Mouse (Mus musculus) embryonic facial prominence, embryonic 10.5 days (tissue): Measurements from ENCODE around the gene Ahnak. TPM values are rescaled to one million over a fixed set of nuclear protein-coding genes. Genes with fewer than 3 reads are reported as not detected.

Experiments
- DNase-seq: peaks from one replicate; pipeline ENCODE4 v3.0.0-alpha.2; 2017; ENCODE audit warnings: low spot score
- H3K27ac ChIP-seq: fragments of 300-500 bp; sonication (generic); replicated peaks from 2 replicates; pipeline ENCODE4 v1.5.1; 2016; ENCODE audit warnings: mild to moderate bottlenecking
- H3K27me3 ChIP-seq: fragments of 300-500 bp; sonication (generic); replicated peaks from 2 replicates; pipeline ENCODE4 v1.6.1; 2016; ENCODE audit warnings: low read depth, mild to moderate bottlenecking; ENCODE audit not compliant: poor library complexity, severe bottlenecking
- H3K36me3 ChIP-seq: fragments of 300-500 bp; sonication (generic); replicated peaks from 2 replicates; pipeline ENCODE4 v1.6.1; 2016; ENCODE audit warnings: mild to moderate bottlenecking, moderate library complexity
- H3K4me1 ChIP-seq: fragments of 300-500 bp; sonication (generic); 2 replicates; pipeline ENCODE4 v1.6.1; 2016
- H3K4me3 ChIP-seq: fragments of 300-500 bp; sonication (generic); 2 replicates; pipeline ENCODE4 v1.5.1; 2016; ENCODE audit warnings: mild to moderate bottlenecking, moderate library complexity
- H3K9me3 ChIP-seq: fragments of 300-500 bp; sonication (generic); 2 replicates; pipeline ENCODE4 v1.6.1; 2016; ENCODE audit warnings: mild to moderate bottlenecking
- WGBS: fragments of 180-500 bp; shearing (Covaris S2); methylation state at CpG from one replicate; pipeline ENCODE4 v1.1.7; 2016; 5-methylcytosine and 5-hydroxymethylcytosine counted together
- polyA plus RNA-seq: library from polyadenylated mRNA; unstranded; fragments of >200 nt; fragmentation: Nextera tagmentation; extraction: Ambion mirVana; gene quantifications from 2 replicates; pipeline ENCODE4 v1.2.1, GENCODE M21; 2016

The Ahnak gene
- 9.3 and 10.0 TPM in 2 replicates for polyA plus RNA-seq

DNA sequence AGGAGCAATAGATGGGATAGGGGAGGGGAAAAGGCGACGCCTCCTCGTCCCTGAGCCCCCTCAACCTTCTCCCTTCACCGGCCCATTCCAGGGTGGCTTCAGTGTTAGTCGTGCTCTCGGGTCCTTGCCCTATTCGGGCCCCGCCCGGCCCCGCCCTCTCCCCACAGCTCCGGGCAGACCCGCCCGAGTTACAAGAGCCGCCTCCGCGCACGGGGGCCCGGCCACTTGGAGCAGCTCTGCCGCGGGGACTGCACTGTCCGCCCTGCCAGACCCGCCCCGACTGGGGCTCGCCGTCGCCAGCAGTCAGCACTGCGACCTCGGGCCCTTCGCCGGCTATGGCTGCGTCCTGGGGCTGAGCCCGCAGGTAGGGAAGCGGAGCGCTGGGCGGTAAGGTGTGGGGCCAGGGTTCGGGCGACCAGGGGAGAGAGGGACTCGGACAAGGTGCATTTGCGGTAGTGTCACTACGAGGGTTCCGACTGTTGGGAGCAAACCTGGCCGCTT lies at the start of gene Ahnak:
Gene Ahnak (plus strand): TSS at position 219 of the 501 bp plus-strand sequence.
- Histone ChIP-seq H3K27ac (peak within 1 kb of the TSS; percentile 88), H3K36me3 (no peaks in the 10 kb centered on the region), H3K4me1 (peaks cover 73% of the 10 kb centered on the region), H3K4me3 (peak within 1 kb of the TSS; percentile 79), H3K27me3 (peaks cover 47% of the 10 kb centered on the region), H3K9me3 (no peaks in the 10 kb centered on the region)
- peak; percentile 81 for DNase-seq
- 0% methylated on average over 42 of the region's 42 CpGs for WGBS

DNA sequence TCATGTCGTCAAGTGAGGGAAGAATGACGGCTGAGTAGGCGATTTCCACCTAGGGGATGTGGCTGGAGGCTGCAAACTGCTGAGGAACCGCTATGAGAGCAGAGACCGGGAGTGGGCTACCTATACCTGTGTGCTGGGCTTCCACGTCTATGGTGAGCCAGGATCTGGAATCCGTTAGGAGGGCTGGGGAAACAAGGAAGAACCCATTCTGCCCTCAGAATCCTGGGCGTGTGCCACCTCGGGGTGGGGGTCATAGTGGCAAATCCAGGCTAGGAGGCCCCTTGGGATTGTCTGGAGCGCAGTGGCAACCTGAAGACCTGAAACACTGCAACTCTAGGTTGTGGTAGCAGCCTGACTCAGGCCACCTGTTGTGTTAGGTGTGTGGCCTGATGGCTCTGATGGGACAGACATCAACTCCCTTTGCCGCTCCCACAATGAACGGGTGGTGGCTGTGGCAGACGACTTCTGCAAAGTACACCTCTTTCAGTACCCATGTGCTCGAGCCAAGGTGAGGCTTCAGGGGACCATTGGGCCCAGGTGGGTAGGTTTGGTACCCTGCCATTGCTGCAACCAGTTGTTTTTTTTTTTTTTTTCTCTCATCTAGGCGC lies 48.5 kb upstream of the Ahnak start:
- peak overlapping the region; percentile 99 for H3K27ac ChIP-seq
- 79% methylated on average over 15 of the region's 15 CpGs for WGBS
- no peak for DNase-seq

DNA sequence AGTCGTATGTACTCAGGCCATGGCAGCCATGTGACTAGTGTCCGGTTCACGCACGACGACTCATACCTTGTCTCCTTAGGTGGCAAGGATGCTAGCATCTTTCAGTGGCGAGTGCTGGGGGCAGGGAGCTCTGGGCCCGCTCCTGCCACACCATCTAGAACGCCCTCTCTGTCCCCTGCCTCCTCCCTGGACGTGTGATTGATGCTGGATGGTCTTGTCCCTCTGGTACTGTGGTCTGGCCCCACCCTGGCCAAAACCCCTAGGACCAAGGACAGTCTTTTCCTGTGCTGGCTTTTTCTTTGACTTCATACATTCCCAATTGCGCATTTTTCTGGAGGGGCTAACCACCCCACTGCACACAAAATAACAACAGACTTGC lies 48.0 kb upstream of the Ahnak start:
- Histone ChIP-seq H3K4me1 (peaks cover 38% of the 10 kb centered on the region), H3K36me3 (peaks cover 74% of the 10 kb centered on the region), H3K4me3 (peak overlapping the region; percentile 97), H3K27me3 (no peaks in the 10 kb centered on the region), H3K27ac (peak overlapping the region; percentile 99), H3K9me3 (no peaks in the 10 kb centered on the region)
- 46% methylated on average over 10 of the region's 10 CpGs for WGBS
- no peak for DNase-seq

More for the DNA sequence above, 48.5 kb upstream of the Ahnak start:
- no peaks in the 10 kb centered on the region for H3K27me3 ChIP-seq
- no peaks in the 10 kb centered on the region for H3K9me3 ChIP-seq
- H3K4me3 ChIP-seq: peak overlapping the region; percentile 97
- H3K36me3 ChIP-seq: peaks cover 74% of the 10 kb centered on the region
- H3K4me1 ChIP-seq: peaks cover 38% of the 10 kb centered on the region

DNA sequence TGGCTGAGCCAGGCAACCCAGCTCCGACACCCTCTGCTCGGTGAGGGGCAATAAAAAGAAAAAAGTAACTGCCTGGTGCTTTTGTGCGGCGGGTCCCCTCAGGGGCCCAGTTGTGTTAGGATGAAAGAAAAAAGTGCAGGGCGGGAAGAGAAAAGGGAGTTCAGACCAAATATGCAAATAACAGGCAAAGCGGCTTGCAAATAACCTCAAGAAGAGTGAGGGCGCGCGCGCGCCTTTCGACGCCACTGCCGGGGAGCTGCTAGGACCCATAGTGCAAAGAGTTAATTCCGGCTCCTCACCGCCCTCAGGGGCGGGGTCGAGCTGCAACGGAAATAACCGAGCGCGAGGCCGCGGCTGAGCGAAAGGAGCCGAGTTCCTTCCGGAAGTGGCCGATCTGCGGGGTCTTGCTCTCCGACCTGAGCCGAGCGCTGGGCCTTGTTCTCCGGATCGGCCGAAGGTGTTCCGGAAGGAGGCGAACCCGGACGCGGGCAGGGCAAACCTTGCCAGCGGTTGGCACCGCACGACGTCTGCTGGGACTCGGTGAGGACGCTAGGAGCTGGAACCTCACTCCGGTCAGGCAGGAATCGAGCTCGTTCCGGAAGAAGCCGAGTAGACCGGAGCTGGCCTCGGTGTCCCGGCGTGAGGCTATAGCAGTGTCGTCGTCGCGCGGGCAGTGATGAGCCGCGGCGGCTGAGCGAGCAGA lies 47.4 kb upstream of the Ahnak start, which contains the start of gene Mta2:
Gene Mta2 (plus strand): TSS at position 361 of the 703 bp plus-strand sequence.
- Histone ChIP-seq H3K4me3 (peak within 1 kb of the TSS; percentile 97), H3K4me1 (peaks cover 38% of the 10 kb centered on the region), H3K27ac (peak within 1 kb of the TSS; percentile 99), H3K36me3 (peaks cover 74% of the 10 kb centered on the region), H3K27me3 (no peaks in the 10 kb centered on the region), H3K9me3 (no peaks in the 10 kb centered on the region)
- DNase-seq: peak; percentile 99
- under 1% methylated on average over 64 of the region's 64 CpGs for WGBS

DNA sequence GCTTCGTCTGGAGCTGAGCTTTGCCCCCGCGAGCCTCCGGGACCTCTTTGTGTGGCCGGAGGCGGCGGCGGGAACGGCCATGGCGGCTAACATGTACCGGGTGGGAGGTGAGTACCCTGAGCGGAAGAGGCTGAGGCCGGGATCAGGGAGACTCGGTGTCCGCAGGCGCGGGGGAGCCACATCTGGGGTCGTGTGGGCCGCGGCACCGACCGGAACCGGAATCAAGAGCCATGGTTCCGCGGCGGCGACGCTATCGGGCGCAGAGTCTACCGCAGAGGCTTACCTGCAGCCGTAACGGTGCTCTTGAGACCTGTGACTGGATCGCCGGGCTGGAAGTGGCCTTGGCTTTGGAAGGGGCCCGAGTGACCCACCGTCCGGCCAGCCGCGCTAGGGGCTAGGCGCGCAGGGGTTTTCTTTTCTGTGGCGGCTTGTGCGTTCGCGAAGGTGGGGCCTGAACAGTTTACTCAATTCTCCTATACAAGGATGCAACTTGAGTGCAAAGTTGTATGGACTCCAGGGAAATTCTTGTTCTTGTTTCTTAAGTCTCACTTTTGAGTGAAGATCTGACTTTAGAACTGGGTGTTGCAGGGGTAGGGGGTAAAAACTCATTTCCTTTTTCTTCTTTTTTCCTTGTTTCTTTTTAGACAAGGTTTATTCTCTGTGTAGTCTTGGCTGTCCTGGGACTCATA lies 46.7 kb upstream of the Ahnak start:
- H3K36me3 ChIP-seq: peaks cover 74% of the 10 kb centered on the region
- DNase-seq: peak; percentile 74
- H3K27me3 ChIP-seq: no peaks in the 10 kb centered on the region
- H3K4me1 ChIP-seq: peaks cover 38% of the 10 kb centered on the region
- under 1% methylated on average over 46 of the region's 46 CpGs for WGBS
- H3K4me3 ChIP-seq: peak overlapping the region; percentile 97
- no peaks in the 10 kb centered on the region for H3K9me3 ChIP-seq
- H3K27ac ChIP-seq: peak overlapping the region; percentile 99

DNA sequence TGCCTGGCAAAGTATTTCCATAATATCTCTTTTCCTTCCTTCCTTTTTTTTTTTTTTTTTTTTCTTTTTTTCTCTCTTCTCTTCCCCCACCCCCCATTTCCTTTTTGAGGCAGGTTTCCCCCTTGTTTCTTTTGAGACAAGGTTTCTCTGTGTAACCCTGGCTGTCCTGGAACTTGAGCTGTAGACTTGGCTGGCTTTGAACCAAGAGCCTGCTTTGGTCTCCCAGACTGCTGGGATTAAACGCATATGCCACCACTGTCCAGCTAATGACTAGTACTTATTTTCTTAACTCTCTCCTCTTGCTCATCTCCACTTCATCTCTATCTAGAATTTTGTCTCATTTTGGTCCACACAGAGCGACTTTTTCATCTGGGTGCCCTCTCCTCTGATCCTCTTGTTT lies 46.0 kb upstream of the Ahnak start:
- Histone ChIP-seq H3K27me3 (no peaks in the 10 kb centered on the region), H3K27ac (peak overlapping the region; percentile 99), H3K9me3 (no peaks in the 10 kb centered on the region), H3K4me3 (peak overlapping the region; percentile 97), H3K36me3 (peaks cover 74% of the 10 kb centered on the region), H3K4me1 (peaks cover 38% of the 10 kb centered on the region)
- DNase-seq: no peak
- WGBS: 76% methylated on average over 2 of the region's 2 CpGs

DNA sequence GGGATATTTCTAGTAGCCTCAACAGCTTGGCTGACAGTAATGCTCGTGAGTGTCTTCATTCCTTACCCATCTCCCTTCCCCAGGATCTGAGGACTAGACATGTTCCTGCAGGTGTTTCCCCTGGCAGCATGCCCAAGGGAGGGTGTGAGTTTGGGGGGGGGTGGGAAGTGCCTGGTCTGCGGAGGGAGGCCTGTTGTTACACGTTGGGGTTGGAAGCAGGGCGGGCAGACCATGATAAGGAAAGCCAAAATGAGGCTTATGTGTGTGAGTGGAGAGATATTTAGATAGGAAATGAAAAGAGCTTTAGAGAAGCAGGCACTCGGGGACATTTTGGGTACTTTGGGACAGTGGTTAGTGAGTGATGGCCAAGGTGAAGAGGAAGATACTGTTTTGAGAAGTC lies 45.0 kb upstream of the Ahnak start:
- Histone ChIP-seq H3K27ac (peak overlapping the region; percentile 21), H3K27me3 (no peaks in the 10 kb centered on the region), H3K36me3 (peaks cover 74% of the 10 kb centered on the region), H3K4me1 (peaks cover 38% of the 10 kb centered on the region), H3K4me3 (peak overlapping the region; percentile 97), H3K9me3 (no peaks in the 10 kb centered on the region)
- WGBS: 76% methylated on average over 5 of the region's 5 CpGs
- peak; percentile 35 for DNase-seq

DNA sequence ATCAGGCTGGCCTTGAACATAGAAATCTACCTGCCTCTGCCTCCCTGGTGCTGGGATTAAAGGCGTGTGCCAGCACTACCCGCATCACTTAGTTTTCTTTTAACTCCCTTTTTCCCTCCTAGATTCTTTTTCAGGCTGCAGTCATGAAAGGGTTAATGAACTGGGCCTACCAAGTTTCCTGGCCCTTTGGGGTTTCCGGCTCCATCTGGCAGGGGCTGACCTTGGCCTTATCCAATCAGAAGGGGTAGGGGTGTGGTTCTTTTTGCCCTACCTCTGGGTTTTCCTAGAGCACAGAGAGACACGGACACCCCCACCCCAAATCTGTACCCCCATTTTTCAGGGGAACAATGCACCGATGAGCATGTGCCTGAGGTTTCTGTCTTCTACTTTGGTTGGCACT lies 44.3 kb upstream of the Ahnak start:
- peaks cover 38% of the 10 kb centered on the region for H3K4me1 ChIP-seq
- H3K27me3 ChIP-seq: no peaks in the 10 kb centered on the region
- no peaks in the 10 kb centered on the region for H3K9me3 ChIP-seq
- H3K36me3 ChIP-seq: peaks cover 75% of the 10 kb centered on the region
- peak; percentile 85 for DNase-seq
- 48% methylated on average over 5 of the region's 5 CpGs for WGBS
- H3K27ac ChIP-seq: peak overlapping the region; percentile 51
- peak overlapping the region; percentile 97 for H3K4me3 ChIP-seq

DNA sequence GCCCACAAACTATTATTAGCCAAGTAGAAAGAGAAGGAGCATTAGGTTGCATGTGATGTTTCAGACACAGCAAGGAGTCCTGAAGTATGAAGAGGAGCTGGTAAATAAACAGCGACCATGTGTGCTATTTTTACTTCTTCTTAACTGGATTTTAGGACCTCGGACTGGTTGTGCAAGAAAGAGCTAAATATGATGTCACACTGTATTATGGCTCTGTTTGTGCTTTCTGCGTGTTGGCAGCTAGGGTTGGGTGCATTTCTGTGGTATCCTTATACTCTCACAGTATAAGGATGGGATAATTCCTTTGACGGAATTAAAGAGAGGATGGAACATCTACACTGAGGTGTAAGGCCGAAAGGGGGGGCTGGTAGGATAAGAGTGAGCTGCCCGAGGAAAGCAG lies 43.8 kb upstream of the Ahnak start:
- no peak for DNase-seq
- Histone ChIP-seq H3K27ac (peak overlapping the region; percentile 51; the same call in 1 of the 2 replicates), H3K4me3 (peak overlapping the region; percentile 97), H3K4me1 (peaks cover 36% of the 10 kb centered on the region), H3K36me3 (peaks cover 77% of the 10 kb centered on the region), H3K27me3 (no peaks in the 10 kb centered on the region), H3K9me3 (no peaks in the 10 kb centered on the region)
- 90% methylated on average over 6 of the region's 6 CpGs for WGBS

DNA sequence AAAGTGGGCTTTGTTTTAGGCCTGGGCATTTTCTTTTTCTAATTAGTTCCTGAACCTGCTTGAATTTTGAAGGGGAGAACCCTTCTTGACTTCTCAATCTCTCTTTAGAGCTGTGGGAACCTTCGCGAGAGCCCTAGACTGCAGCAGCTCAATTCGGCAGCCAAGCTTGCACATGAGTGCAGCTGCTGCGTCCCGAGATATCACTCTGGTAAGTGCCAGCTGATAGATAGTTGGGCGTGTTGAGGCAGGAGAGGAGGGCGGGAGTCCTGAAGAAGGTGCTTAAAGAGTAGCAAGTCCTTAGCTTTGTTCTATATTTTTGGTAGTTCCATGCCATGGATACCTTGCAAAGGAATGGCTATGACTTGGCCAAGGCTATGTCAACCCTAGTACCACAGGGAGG lies 42.2 kb upstream of the Ahnak start:
- DNase-seq: no peak
- no peak overlapping the region for H3K4me3 ChIP-seq
- 94% methylated on average over 7 of the region's 7 CpGs for WGBS
- H3K9me3 ChIP-seq: no peaks in the 10 kb centered on the region
- peaks cover 88% of the 10 kb centered on the region for H3K36me3 ChIP-seq
- no peak overlapping the region for H3K27ac ChIP-seq
- peaks cover 24% of the 10 kb centered on the region for H3K4me1 ChIP-seq
- H3K27me3 ChIP-seq: no peaks in the 10 kb centered on the region

DNA sequence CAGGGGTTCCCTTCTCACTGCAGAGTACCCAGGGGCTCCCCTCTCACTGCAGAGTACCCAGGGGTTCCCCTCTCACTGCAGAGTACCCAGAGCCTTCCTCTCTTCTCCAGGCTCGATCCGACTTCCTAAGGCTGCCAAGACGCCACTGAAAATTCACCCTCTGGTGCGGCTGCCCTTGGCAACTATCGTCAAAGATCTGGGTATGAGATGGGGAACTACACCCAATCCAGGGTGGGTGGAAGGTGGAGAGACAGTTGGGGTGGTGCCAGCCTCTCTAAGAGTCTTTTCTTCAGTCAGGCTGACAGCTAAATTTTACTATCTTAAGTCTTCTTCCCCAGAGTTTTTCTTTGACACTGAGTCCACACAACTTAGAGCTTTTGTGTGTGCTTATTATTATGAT lies 38.9 kb upstream of the Ahnak start:
- no peak for DNase-seq
- H3K36me3 ChIP-seq: peaks cover 81% of the 10 kb centered on the region
- H3K27me3 ChIP-seq: no peaks in the 10 kb centered on the region
- H3K4me3 ChIP-seq: no peak overlapping the region
- WGBS: 90% methylated on average over 5 of the region's 5 CpGs
- H3K9me3 ChIP-seq: no peaks in the 10 kb centered on the region
- H3K27ac ChIP-seq: no peak overlapping the region
- H3K4me1 ChIP-seq: peaks cover 26% of the 10 kb centered on the region

DNA sequence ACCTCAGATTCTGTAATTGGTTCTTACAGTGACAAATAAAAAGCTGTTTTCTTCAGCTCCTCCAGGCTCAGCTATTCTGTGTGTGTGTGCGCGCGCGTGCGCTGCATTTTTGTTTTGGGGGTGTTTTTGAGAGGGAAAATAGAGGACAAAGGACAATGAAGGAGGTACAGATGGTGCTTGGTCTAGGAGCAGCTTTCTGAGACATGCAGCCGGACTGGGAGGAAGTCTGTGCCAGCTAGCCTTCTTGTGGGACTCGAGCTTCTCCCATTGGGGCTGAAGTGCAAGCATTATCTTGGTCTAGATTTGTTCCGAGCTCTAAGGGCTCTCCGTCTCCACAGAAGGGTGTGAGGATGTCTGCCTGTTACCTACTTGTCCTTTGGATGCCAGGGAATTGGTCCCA lies 36.8 kb upstream of the Ahnak start:
- peaks cover 80% of the 10 kb centered on the region for H3K36me3 ChIP-seq

More for the DNA sequence above, 36.8 kb upstream of the Ahnak start:
- Histone ChIP-seq H3K4me1 (peaks cover 26% of the 10 kb centered on the region), H3K27me3 (no peaks in the 10 kb centered on the region), H3K9me3 (no peaks in the 10 kb centered on the region), H3K4me3 (peak overlapping the region; percentile 88; the same call in 1 of the 2 replicates), H3K27ac (no peak overlapping the region)
- WGBS: 93% methylated on average over 9 of the region's 9 CpGs
- no peak for DNase-seq
